Mouse (Mus musculus) MN1 (cell line): Measurements from ENCODE around the gene Slamf8.

Experiments used
- DNase-seq: peaks from one replicate; pipeline ENCODE4 v3.0.0-alpha.2; 2016; ENCODE audit warnings: low spot score

The Slamf8 gene

GRCm38 (mm10) chr1:172590385-172590784 lies at the start of gene Slamf8:
Slamf8 (minus strand) TSS chr1:172590568.
- peak; percentile 39 for DNase-seq

GRCm38 (mm10) chr1:172638781-172639180 lies 48.4 kb upstream of the Slamf8 start:
- DNase-seq, result no peak

- no peak for DNase-seq
These were observed 47.4 kb upstream of the Slamf8 start for GRCm38 (mm10) chr1:172637801-172638200.

- DNase-seq, result no peak
These were observed 45.9 kb upstream of the Slamf8 start for GRCm38 (mm10) chr1:172636266-172636665.

GRCm38 (mm10) chr1:172635258-172635657 lies 44.9 kb upstream of the Slamf8 start:
- DNase-seq, result no peak

- DNase-seq, result no peak
These were observed 43.8 kb upstream of the Slamf8 start for GRCm38 (mm10) chr1:172634136-172634535.

GRCm38 (mm10) chr1:172632451-172633326 lies 42.3 kb upstream of the Slamf8 start, which contains the start of gene Dusp23:
Dusp23 (minus strand) TSS chr1:172632962.
- peak; percentile 98 for DNase-seq

- DNase-seq, result peak; percentile 19
These were observed 41.4 kb upstream of the Slamf8 start for GRCm38 (mm10) chr1:172631721-172632120.

GRCm38 (mm10) chr1:172629831-172630230 lies 39.5 kb upstream of the Slamf8 start:
- no peak for DNase-seq

- DNase-seq, result no peak
These were observed 35.9 kb upstream of the Slamf8 start for GRCm38 (mm10) chr1:172626306-172626705.

- DNase-seq, result no peak
These were observed 33.7 kb upstream of the Slamf8 start for GRCm38 (mm10) chr1:172624081-172624480.

- no peak for DNase-seq
These were observed 33.2 kb upstream of the Slamf8 start for GRCm38 (mm10) chr1:172623599-172623998.

GRCm38 (mm10) chr1:172619235-172619634 lies 28.9 kb upstream of the Slamf8 start:
- DNase-seq, result peak; percentile 61

- no peak for DNase-seq
These were observed 27.8 kb upstream of the Slamf8 start for GRCm38 (mm10) chr1:172618141-172618540.

GRCm38 (mm10) chr1:172617365-172618076 lies 27.2 kb upstream of the Slamf8 start:
- DNase-seq, result no peak

GRCm38 (mm10) chr1:172616537-172617300 lies 26.4 kb upstream of the Slamf8 start:
- DNase-seq, result no peak

GRCm38 (mm10) chr1:172615412-172615811 lies 25.0 kb upstream of the Slamf8 start:
- no peak for DNase-seq

GRCm38 (mm10) chr1:172614654-172615053 lies 24.3 kb upstream of the Slamf8 start:
- DNase-seq, result no peak

GRCm38 (mm10) chr1:172612745-172613144 lies 22.4 kb upstream of the Slamf8 start:
- DNase-seq, result peak; percentile 58

- no peak for DNase-seq
These were observed 20.9 kb upstream of the Slamf8 start for GRCm38 (mm10) chr1:172611304-172611703.

- no peak for DNase-seq
These were observed 12.0 kb upstream of the Slamf8 start, which contains the start of gene Fcrl6 for GRCm38 (mm10) chr1:172602326-172602725. Fcrl6 (minus strand) TSS chr1:172602551.

GRCm38 (mm10) chr1:172594495-172594894 lies 4.1 kb upstream of the Slamf8 start:
- DNase-seq, result peak; percentile 50
